Mouse (Mus musculus): ENCODE data around the gene Dse. TPM values are rescaled to one million over a fixed set of nuclear protein-coding genes. Genes with fewer than 3 reads are reported as not detected.

The Dse gene
- total and polyA plus RNA-seq, 2 experiments from 2014 or later, result 5.6 to 14.1 TPM

- Histone ChIP-seq H3K27me3 (ENCODE audit: insufficient read depth, low read length) (no peaks in the 10 kb centered on the region), H3K9me3 (ENCODE audit: low read length) (no peaks in the 10 kb centered on the region), H3K4me2 (ENCODE audit: low read depth) (no peak overlapping the region), H3K27ac (ENCODE audit: low read depth, low read length) (no peak overlapping the region), H3K4me3 (ENCODE audit: low read depth, low read length) (no peak overlapping the region), H3K36me3 (ENCODE audit: insufficient read depth) (no peaks in the 10 kb centered on the region), H3K4me1 (ENCODE audit: insufficient read depth) (no peaks in the 10 kb centered on the region), H3K9ac (no peak overlapping the region)
- 92% methylated on average over 1 of the region's 1 CpGs for WGBS
- ATAC-seq (no peak), DNase-seq (no peak)
- TF ChIP-seq CTCF (IDR thresholded peaks at IDR 0.05; ENCODE audit: low read depth), result no peak
Measured at GRCm38 (mm10) chr10:34200689-34201088, 6.8 kb downstream of the Dse start.

DNA sequence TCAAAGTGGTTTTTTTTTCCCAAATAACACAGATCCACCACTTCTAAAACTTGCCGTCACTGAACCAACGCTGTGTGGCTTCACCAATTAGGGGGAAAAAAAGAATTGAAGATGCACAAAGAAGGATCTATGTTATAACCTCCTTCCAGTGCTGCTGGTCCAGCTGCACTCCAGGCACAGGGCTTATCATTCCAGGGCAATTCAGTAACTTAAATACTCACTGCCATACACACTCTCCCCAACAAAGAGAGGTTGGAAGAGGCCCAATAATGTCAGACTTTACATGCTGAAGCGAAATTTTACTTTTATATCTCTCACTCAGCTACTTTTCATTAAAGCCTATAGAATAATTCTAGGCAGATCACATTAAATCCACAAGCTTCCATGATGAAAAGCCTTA is 8.9 kb downstream of the Dse start:
- Histone ChIP-seq H3K4me3 (ENCODE audit: low read depth, low read length) (no peak overlapping the region), H3K9ac (no peak overlapping the region)
- no peak for ATAC-seq

GRCm38 (mm10) chr10:34198061-34198460 is 9.5 kb downstream of the Dse start:
- Histone ChIP-seq H3K4me3 (ENCODE audit: low read depth, low read length) (no peak overlapping the region), H3K4me2 (ENCODE audit: low read depth) (no peak overlapping the region), H3K4me1 (ENCODE audit: insufficient read depth) (no peaks in the 10 kb centered on the region), H3K9ac (no peak overlapping the region), H3K27ac (ENCODE audit: low read depth, low read length) (no peak overlapping the region), H3K36me3 (ENCODE audit: insufficient read depth) (no peaks in the 10 kb centered on the region), H3K9me3 (ENCODE audit: low read length) (no peaks in the 10 kb centered on the region), H3K27me3 (ENCODE audit: insufficient read depth, low read length) (no peaks in the 10 kb centered on the region)
- 61% methylated on average over 3 of the region's 3 CpGs for whole genome bisulfite sequencing
- no peak for TF ChIP-seq CTCF (IDR thresholded peaks at IDR 0.05; ENCODE audit: low read depth)
- ATAC-seq (no peak), DNase-seq (no peak)

More for the DNA sequence above, 8.9 kb downstream of the Dse start:
- Histone ChIP-seq H3K9me3 (ENCODE audit: low read length) (no peaks in the 10 kb centered on the region), H3K4me2 (ENCODE audit: low read depth) (no peak overlapping the region), H3K27me3 (ENCODE audit: insufficient read depth, low read length) (no peaks in the 10 kb centered on the region), H3K4me1 (ENCODE audit: insufficient read depth) (no peaks in the 10 kb centered on the region), H3K36me3 (ENCODE audit: insufficient read depth) (no peaks in the 10 kb centered on the region), H3K27ac (ENCODE audit: low read depth, low read length) (no peak overlapping the region)
- WGBS, result 70% methylated on average over 3 of the region's 3 CpGs
- TF ChIP-seq CTCF (IDR thresholded peaks at IDR 0.05; ENCODE audit: low read depth), result no peak
- no peak for DNase-seq

GRCm38 (mm10) chr10:34197269-34197668 is 10.2 kb downstream of the Dse start:
- DNase-seq, result no peak
- Histone ChIP-seq H3K36me3 (ENCODE audit: insufficient read depth) (no peaks in the 10 kb centered on the region), H3K4me1 (ENCODE audit: insufficient read depth) (no peaks in the 10 kb centered on the region), H3K4me2 (ENCODE audit: low read depth) (no peak overlapping the region), H3K9me3 (ENCODE audit: low read length) (no peaks in the 10 kb centered on the region), H3K27me3 (ENCODE audit: insufficient read depth, low read length) (no peaks in the 10 kb centered on the region), H3K27ac (ENCODE audit: low read depth, low read length) (no peak overlapping the region), H3K4me3 (ENCODE audit: low read depth, low read length) (no peak overlapping the region), H3K9ac (no peak overlapping the region)
- ATAC-seq, result no peak
- WGBS, result 84% methylated on average over 3 of the region's 3 CpGs
- TF ChIP-seq CTCF (IDR thresholded peaks at IDR 0.05; ENCODE audit: low read depth), result no peak

DNA sequence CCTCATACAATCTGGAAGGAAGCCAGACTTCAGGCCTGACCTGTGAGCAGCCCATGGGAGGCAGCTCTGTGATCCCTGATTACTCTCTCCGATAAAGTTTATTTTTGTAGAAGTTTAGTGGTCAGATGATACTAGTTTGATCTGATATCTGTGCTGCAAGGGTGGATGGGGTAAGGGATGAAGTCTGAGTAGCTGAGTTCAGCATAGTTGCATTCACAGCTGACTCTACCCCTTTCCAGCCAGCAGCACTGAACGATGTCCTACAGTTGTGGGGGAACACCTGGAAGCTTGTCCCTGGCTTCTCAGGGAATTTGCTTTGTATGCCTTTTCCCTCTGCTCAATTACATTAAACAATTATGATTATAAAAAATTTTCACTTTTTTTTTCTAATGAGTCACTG is 12.6 kb downstream of the Dse start:
- DNase-seq, result no peak
- H3K27me3 ChIP-seq (ENCODE audit: insufficient read depth, low read length), result no peaks in the 10 kb centered on the region
- no peak overlapping the region for H3K4me3 ChIP-seq (ENCODE audit: low read depth, low read length)
- no peak for TF ChIP-seq CTCF (IDR thresholded peaks at IDR 0.05; ENCODE audit: low read depth)
- H3K36me3 ChIP-seq (ENCODE audit: insufficient read depth), result no peaks in the 10 kb centered on the region
- H3K9me3 ChIP-seq (ENCODE audit: low read length), result no peaks in the 10 kb centered on the region
- no peak overlapping the region for H3K27ac ChIP-seq (ENCODE audit: low read depth, low read length)
- 77% methylated on average over 2 of the region's 2 CpGs for WGBS
- H3K4me2 ChIP-seq (ENCODE audit: low read depth), result no peak overlapping the region
- H3K9ac ChIP-seq, result no peak overlapping the region
- no peak for ATAC-seq
- no peaks in the 10 kb centered on the region for H3K4me1 ChIP-seq (ENCODE audit: insufficient read depth)

DNA sequence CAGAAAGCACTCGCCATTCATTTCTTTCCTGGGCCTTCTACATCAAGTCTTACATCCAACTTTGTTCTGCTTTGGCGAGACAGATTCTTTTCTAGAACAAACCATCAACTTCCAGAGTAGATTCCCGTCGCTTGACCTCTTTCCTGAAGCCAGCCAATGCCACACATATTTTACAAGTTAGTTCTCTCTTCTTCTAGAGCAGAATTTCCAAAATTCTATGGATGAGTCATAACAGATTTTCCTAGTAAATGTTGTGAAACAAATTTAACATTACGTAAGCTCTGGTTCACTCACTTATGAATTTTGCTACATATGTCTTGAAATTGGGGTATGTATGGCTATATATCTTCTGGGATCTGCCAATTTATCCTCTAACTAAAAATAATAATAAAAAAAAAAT is 13.0 kb downstream of the Dse start:
- Histone ChIP-seq H3K4me3 (ENCODE audit: low read depth, low read length) (no peak overlapping the region), H3K36me3 (ENCODE audit: insufficient read depth) (no peaks in the 10 kb centered on the region), H3K9me3 (ENCODE audit: low read length) (no peaks in the 10 kb centered on the region), H3K9ac (no peak overlapping the region), H3K4me2 (ENCODE audit: low read depth) (no peak overlapping the region), H3K27ac (ENCODE audit: low read depth, low read length) (no peak overlapping the region), H3K27me3 (ENCODE audit: insufficient read depth, low read length) (no peaks in the 10 kb centered on the region), H3K4me1 (ENCODE audit: insufficient read depth) (no peaks in the 10 kb centered on the region)
- DNase-seq (no peak), ATAC-seq (no peak)
- no peak for TF ChIP-seq CTCF (IDR thresholded peaks at IDR 0.05; ENCODE audit: low read depth)
- WGBS, result 90% methylated on average over 5 of the region's 5 CpGs

GRCm38 (mm10) chr10:34186571-34187260 is 20.8 kb downstream of the Dse start:
- Histone ChIP-seq H3K9me3 (ENCODE audit: low read length) (no peaks in the 10 kb centered on the region), H3K4me3 (ENCODE audit: low read depth, low read length) (no peak overlapping the region), H3K36me3 (ENCODE audit: insufficient read depth) (no peaks in the 10 kb centered on the region), H3K27me3 (ENCODE audit: insufficient read depth, low read length) (no peaks in the 10 kb centered on the region), H3K4me1 (ENCODE audit: insufficient read depth) (no peaks in the 10 kb centered on the region), H3K27ac (ENCODE audit: low read depth, low read length) (no peak overlapping the region), H3K4me2 (ENCODE audit: low read depth) (no peak overlapping the region), H3K9ac (no peak overlapping the region)
- WGBS, result 80% methylated on average over 10 of the region's 10 CpGs
- TF ChIP-seq CTCF (IDR thresholded peaks at IDR 0.05; ENCODE audit: low read depth), result no peak
- DNase-seq (peak; percentile 9), ATAC-seq (0 out of 2 replicates have a peak, but pooled peaks have one; percentile 36)
